Mouse (Mus musculus) Patski (cell line): Measurements from ENCODE around the gene Camk2d. TPM values are rescaled to one million over a fixed set of nuclear protein-coding genes. Genes with fewer than 3 reads are reported as not detected.

Experiments
- ATAC-seq: fragments of 100-300 bp; one replicate; pipeline ENCODE4 v1.8.0; 2021
- CTCF ChIA-PET: fragments of 350-600 bp; sonication (Branson Sonifier 250); formaldehyde crosslinking; loops from one replicate; lab custom pipeline; 2022; ENCODE audit warnings: inconsistent platforms; lab: Charles Lee
- POLR2A ChIA-PET: fragments of 350-600 bp; sonication (Branson Sonifier 250); formaldehyde crosslinking; loops from one replicate; lab custom pipeline; 2022; ENCODE audit warnings: antibody characterized with exemption, inconsistent platforms; lab: Charles Lee
- DNase-seq: peaks from one replicate; pipeline ENCODE4 v3.0.0-alpha.2; 2011; ENCODE audit warnings: low read depth, low spot score
- H3K27me3 ChIP-seq: fragments of 371-371 bp; one replicate; pipeline ENCODE4 v1.5.1; 2021
- CTCF ChIP-seq: fragments of 100-300 bp; IDR thresholded peaks from one replicate; pipeline ENCODE4 v1.5.1; 2021
- in situ Hi-C: fragments of 300-500 bp; cut with MboI; formaldehyde crosslinking; loops from 3 replicates; pipeline ENCODE4 v1.11.1; 2018; ENCODE audit warnings: low pct_unique_long_range_greater_than_20kb, mixed read lengths
- polyA plus RNA-seq: library from polyadenylated mRNA; unstranded; gene quantifications from one replicate; pipeline ENCODE4 v1.2.3, GENCODE M21; 2021

Gene Camk2d
- polyA plus RNA-seq, 1 experiment from 2014 or later, result 99.0 TPM

DNA sequence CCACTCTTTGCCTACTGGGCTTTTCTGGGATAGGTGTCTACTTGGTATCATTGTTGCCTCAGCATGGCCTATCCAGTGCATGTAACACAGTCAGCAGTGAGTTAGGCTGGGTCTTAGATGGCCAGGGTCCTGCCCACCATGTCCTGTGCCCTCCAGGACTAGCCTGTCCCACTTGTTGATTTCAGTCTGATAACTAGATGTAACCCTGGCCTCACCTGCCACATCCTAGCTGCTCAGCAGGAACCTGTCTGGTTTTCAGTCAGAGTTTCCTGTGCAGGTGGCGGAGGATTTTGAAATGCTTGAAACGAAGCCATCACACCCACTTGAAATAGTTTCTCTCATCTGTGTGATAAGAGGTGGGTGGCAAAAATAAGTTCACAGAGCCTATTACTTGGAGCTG, 64.5 kb downstream of the Camk2d start:
- POLR2A ChIA-PET, result interaction anchor here (1.4 kb wide), 1 partner anchor 33 kb away, joined by 5 read pairs; no protein-coding TSS in a partner anchor
- DNase-seq (no peak), ATAC-seq (peak; percentile 29)
- H3K27me3 ChIP-seq, result no peaks in the 10 kb centered on the region
- CTCF ChIA-PET, result interaction anchor here (1.0 to 1.4 kb wide), 6 partner anchors 20 to 62 kb away, joined by 3 to 5 read pairs (median 3); no protein-coding TSS in a partner anchor
- in situ Hi-C loops, result no loop called here
- TF ChIP-seq CTCF, result no peak

GRCm38 (mm10) chr3:126660986-126661385, 64.9 kb downstream of the Camk2d start:
- peak; percentile 98 for ATAC-seq
- ChIA-PET CTCF (interaction anchor here (1.0 to 1.4 kb wide), 6 partner anchors 20 to 63 kb away, joined by 3 to 5 read pairs (median 3); no protein-coding TSS in a partner anchor), POLR2A (interaction anchor here (0.6 to 1.4 kb wide), 3 partner anchors 31 to 164 kb away, joined by 3 to 5 read pairs (median 3); no protein-coding TSS in a partner anchor)
- DNase-seq, result peak; percentile 95
- in situ Hi-C loops, result no loop called here
- no peaks in the 10 kb centered on the region for H3K27me3 ChIP-seq
- no peak for TF ChIP-seq CTCF

DNA sequence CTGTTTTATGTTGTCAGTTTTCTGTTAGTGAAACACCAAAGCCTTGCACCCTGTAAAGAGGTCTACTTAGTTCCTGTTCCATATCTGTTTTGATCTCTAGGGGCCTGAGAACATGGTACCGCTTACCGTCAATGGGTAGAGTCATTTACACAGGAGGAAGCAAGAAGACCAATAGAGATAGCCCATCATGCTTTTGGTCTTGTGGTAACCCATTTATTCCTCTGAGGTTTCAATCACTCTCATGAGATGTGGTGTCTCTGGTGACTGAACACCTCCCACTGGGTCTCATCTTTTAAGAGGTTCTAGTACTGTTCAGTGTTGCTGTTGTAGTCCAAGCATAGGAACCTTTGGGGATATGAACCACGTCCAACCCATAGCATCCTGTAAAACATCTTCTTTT, 65.8 kb downstream of the Camk2d start:
- DNase-seq (no peak), ATAC-seq (no peak)
- POLR2A ChIA-PET, result interaction anchor here (0.7 kb wide), 1 partner anchor 31 kb away, joined by 3 read pairs; no protein-coding TSS in a partner anchor
- no peaks in the 10 kb centered on the region for H3K27me3 ChIP-seq
- in situ Hi-C loops, result no loop called here
- CTCF ChIA-PET, result interaction anchor here (1.3 to 1.4 kb wide), 3 partner anchors 22 to 52 kb away, joined by 3 to 5 read pairs (median 3); no protein-coding TSS in a partner anchor
- TF ChIP-seq CTCF, result no peak

GRCm38 (mm10) chr3:126663436-126663835, 67.3 kb downstream of the Camk2d start:
- POLR2A ChIA-PET, result no interaction called here
- ATAC-seq, result no peak
- no peak for DNase-seq

GRCm38 (mm10) chr3:126665866-126666265, 69.8 kb downstream of the Camk2d start:
- no peak for TF ChIP-seq CTCF
- POLR2A ChIA-PET, result no interaction called here
- in situ Hi-C loops, result no loop called here
- ATAC-seq (no peak), DNase-seq (no peak)
- H3K27me3 ChIP-seq, result no peaks in the 10 kb centered on the region
- CTCF ChIA-PET, result interaction anchor here (0.9 to 1.3 kb wide), 4 partner anchors 17 to 109 kb away, joined by 3 to 4 read pairs (median 4); no protein-coding TSS in a partner anchor

More at GRCm38 (mm10) chr3:126663436-126663835, 67.3 kb downstream of the Camk2d start:
- CTCF ChIA-PET, result interaction anchor here (0.9 to 1.5 kb wide), 3 partner anchors 29 to 108 kb away, joined by 3 read pairs; no protein-coding TSS in a partner anchor
- no peak for TF ChIP-seq CTCF
- in situ Hi-C loops, result no loop called here
- H3K27me3 ChIP-seq, result no peaks in the 10 kb centered on the region

DNA sequence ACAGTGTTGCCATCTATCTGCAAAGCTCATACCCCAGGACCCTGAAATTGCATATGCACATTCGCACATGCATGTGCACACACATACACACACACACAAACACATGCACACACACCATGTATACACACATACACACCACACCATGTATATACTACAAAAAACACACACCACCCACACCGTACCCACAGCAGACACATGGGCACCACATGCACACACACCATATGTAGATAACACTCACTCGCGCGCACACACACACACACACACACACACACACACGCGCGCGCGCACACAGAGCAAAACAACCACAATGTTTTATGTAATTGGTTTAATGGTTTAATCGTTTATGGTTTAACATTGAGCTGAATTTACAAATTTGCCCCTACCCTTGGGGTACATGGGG, 70.9 kb downstream of the Camk2d start:
- no peak for ATAC-seq
- no peak for DNase-seq
- ChIA-PET POLR2A (interaction anchor here (0.6 kb wide), 1 partner anchor 274 kb away, joined by 3 read pairs; no protein-coding TSS in a partner anchor), CTCF (interaction anchor here (1.0 to 1.3 kb wide), 4 partner anchors 19 to 108 kb away, joined by 3 to 4 read pairs (median 4); no protein-coding TSS in a partner anchor)
- H3K27me3 ChIP-seq, result no peaks in the 10 kb centered on the region
- no peak for TF ChIP-seq CTCF
- in situ Hi-C loops, result no loop called here

- H3K27me3 ChIP-seq, result no peaks in the 10 kb centered on the region
- POLR2A ChIA-PET, result interaction anchor here (0.6 kb wide), 1 partner anchor 273 kb away, joined by 3 read pairs; no protein-coding TSS in a partner anchor
- CTCF ChIA-PET, result interaction anchor here (1.2 kb wide), 1 partner anchor 22 kb away, joined by 4 read pairs; no protein-coding TSS in a partner anchor
- in situ Hi-C loops, result no loop called here
- TF ChIP-seq CTCF, result no peak
- no peak for DNase-seq
- no peak for ATAC-seq
These were observed 71.3 kb downstream of the Camk2d start for GRCm38 (mm10) chr3:126667451-126667850.

GRCm38 (mm10) chr3:126668123-126668522, 72.0 kb downstream of the Camk2d start:
- in situ Hi-C loops, result no loop called here
- ChIA-PET CTCF (no interaction called here), POLR2A (interaction anchor here (0.5 kb wide), 1 partner anchor 725 kb away, joined by 4 read pairs; no protein-coding TSS in a partner anchor)
- DNase-seq, result no peak
- no peak for ATAC-seq
- TF ChIP-seq CTCF, result no peak
- H3K27me3 ChIP-seq, result no peaks in the 10 kb centered on the region

DNA sequence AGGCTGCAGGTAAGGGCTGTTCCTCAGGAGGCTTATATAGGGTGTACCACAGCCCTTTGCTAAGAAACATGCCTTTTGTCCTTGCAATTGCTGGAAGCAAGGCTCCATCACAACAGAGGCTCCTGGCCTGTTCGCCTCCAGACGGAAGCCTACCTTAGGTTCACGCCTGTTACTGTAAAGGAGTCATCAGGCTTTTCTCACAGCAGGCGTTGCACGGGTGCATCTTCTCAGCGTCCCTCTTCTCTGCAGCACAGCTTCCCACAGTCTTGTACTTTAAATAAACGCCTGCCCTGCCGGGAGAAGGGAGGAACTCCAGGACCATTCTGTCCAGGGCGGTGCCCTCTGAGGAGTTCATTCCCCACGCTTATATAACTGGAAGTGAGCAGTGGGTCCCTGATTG, 72.6 kb downstream of the Camk2d start:
- TF ChIP-seq CTCF, result no peak
- ATAC-seq, result no peak
- DNase-seq, result no peak
- ChIA-PET CTCF (no interaction called here), POLR2A (no interaction called here)
- no peaks in the 10 kb centered on the region for H3K27me3 ChIP-seq
- in situ Hi-C loops, result no loop called here

DNA sequence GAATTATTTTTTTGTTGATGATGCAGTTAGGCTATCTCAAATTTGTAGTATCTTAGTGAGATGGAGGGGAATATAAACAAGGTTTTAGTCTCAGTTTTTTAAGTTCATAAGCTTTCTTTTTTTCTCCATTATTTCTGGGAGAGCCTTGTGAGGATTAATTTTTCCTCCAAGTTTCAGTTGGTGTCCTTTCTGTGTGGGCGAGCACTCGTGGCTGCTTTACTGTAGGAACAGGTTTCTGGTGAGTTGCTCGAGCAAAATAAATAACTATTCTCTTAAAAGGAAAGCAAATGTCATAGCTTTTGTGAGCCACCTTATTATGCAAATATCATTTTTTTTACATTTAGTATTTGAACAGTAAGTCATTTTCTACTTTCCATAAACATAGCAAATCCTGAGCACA, 74.3 kb downstream of the Camk2d start:
- ATAC-seq, result no peak
- TF ChIP-seq CTCF, result no peak
- in situ Hi-C loops, result no loop called here

GRCm38 (mm10) chr3:126671292-126671691, 75.2 kb downstream of the Camk2d start:
- H3K27me3 ChIP-seq, result no peaks in the 10 kb centered on the region
- ChIA-PET CTCF (interaction anchor here (0.9 to 1.2 kb wide), 3 partner anchors 12 to 22 kb away, joined by 3 to 4 read pairs (median 3); no protein-coding TSS in a partner anchor), POLR2A (interaction anchor here (0.6 kb wide), 1 partner anchor 33 kb away, joined by 3 read pairs; no protein-coding TSS in a partner anchor)
- in situ Hi-C loops, result no loop called here
- ATAC-seq, result no peak
- no peak for TF ChIP-seq CTCF
- DNase-seq, result no peak

More for the DNA sequence above, 74.3 kb downstream of the Camk2d start:
- ChIA-PET CTCF (interaction anchor here (0.9 to 1.3 kb wide), 4 partner anchors 9 to 23 kb away, joined by 3 to 4 read pairs (median 4); no protein-coding TSS in a partner anchor), POLR2A (interaction anchor here (0.6 kb wide), 1 partner anchor 34 kb away, joined by 3 read pairs; no protein-coding TSS in a partner anchor)
- H3K27me3 ChIP-seq, result no peaks in the 10 kb centered on the region
- no peak for DNase-seq
